Mouse (Mus musculus) forebrain, embryonic 15.5 days (tissue): ENCODE measurements around the gene Dnajc17. TPM values are rescaled to one million over a fixed set of nuclear protein-coding genes. Genes with fewer than 3 reads are reported as not detected.

Experiments
- ATAC-seq: fragments of 200-750 bp; cut with Nextera tagmentation; replicated peaks from 2 replicates; pipeline ENCODE4 v1.8.0; 2017; ENCODE audit warnings: mild to moderate bottlenecking, moderate TSS enrichment, moderate library complexity
- H3K27ac ChIP-seq: fragments of 300-500 bp; sonication (generic); replicated peaks from 2 replicates; pipeline ENCODE4 v1.5.1; 2015; ENCODE audit warnings: mild to moderate bottlenecking, inconsistent platforms
- H3K27me3 ChIP-seq: fragments of 300-500 bp; sonication (generic); 2 replicates; pipeline ENCODE4 v1.6.1; 2015; ENCODE audit warnings: inconsistent platforms
- H3K36me3 ChIP-seq: fragments of 300-500 bp; sonication (generic); 2 replicates; pipeline ENCODE4 v1.6.1; 2015; ENCODE audit warnings: mild to moderate bottlenecking, inconsistent platforms
- H3K4me1 ChIP-seq: fragments of 300-500 bp; sonication (generic); 2 replicates; pipeline ENCODE4 v1.6.1; 2015; ENCODE audit warnings: inconsistent platforms
- H3K4me2 ChIP-seq: fragments of 300-500 bp; sonication (generic); replicated peaks from 2 replicates; pipeline ENCODE4 v1.6.1; 2015; ENCODE audit warnings: mild to moderate bottlenecking, inconsistent platforms
- H3K4me3 ChIP-seq: fragments of 300-500 bp; sonication (generic); 2 replicates; pipeline ENCODE4 v1.5.1; 2015; ENCODE audit warnings: mild to moderate bottlenecking, inconsistent platforms
- H3K9ac ChIP-seq: fragments of 300-500 bp; sonication (generic); replicated peaks from 2 replicates; pipeline ENCODE4 v1.6.1; 2015; ENCODE audit warnings: mild to moderate bottlenecking, inconsistent platforms
- H3K9me3 ChIP-seq: fragments of 300-500 bp; sonication (generic); 2 replicates; pipeline ENCODE4 v1.6.1; 2016; ENCODE audit warnings: inconsistent platforms
- WGBS: fragments of 180-500 bp; shearing (Covaris S2); methylation state at CpG from one replicate; pipeline ENCODE4 v1.1.7; 2015; ENCODE audit warnings: mixed read lengths; 5-methylcytosine and 5-hydroxymethylcytosine counted together
- polyA plus RNA-seq: library from polyadenylated mRNA; unstranded; fragments of >200 nt; fragmentation: Nextera tagmentation; extraction: Ambion mirVana; gene quantifications from 2 replicates; pipeline ENCODE4 v1.2.1, GENCODE M21; 2015

The Dnajc17 gene
- polyA plus RNA-seq, 1 experiment from 2014 or later: 26.7 TPM

GRCm38 (mm10) chr2:119194140-119194539, 14.5 kb downstream of the Dnajc17 start:
- Histone ChIP-seq H3K4me3 (no peak overlapping the region), H3K36me3 (no peaks in the 10 kb centered on the region), H3K9ac (no peak overlapping the region), H3K4me1 (peaks cover 18% of the 10 kb centered on the region), H3K4me2 (no peak overlapping the region), H3K27me3 (no peaks in the 10 kb centered on the region), H3K9me3 (no peaks in the 10 kb centered on the region), H3K27ac (no peak overlapping the region)
- 0 out of 2 replicates have a peak, but pooled peaks have one; percentile 51 for ATAC-seq
- 83% methylated on average over 5 of the region's 5 CpGs for WGBS

DNA sequence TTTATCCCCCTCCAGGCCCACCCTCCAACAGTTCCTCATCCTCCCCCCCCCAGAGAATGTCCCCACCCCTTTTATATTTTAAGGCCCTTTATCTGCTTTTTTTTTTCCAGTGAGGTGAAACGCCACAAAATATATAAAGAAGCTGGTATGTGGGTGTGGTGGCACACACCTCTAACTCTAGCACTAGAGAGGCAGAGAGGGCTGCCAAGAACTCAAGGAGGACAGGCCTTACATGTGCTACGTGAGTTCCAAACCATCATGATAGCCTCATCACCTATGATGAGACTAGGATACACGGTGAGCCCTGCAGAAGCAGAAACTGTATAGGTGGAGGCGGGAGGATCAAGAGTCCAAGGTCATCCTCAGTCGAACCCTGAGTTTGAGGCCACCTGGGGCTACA, 17.6 kb downstream of the Dnajc17 start:
- Histone ChIP-seq H3K4me3 (no peak overlapping the region), H3K4me2 (no peak overlapping the region), H3K4me1 (peaks cover 13% of the 10 kb centered on the region), H3K9ac (no peak overlapping the region), H3K36me3 (no peaks in the 10 kb centered on the region), H3K27ac (no peak overlapping the region), H3K9me3 (no peaks in the 10 kb centered on the region), H3K27me3 (no peaks in the 10 kb centered on the region)
- 90% methylated on average over 5 of the region's 5 CpGs for WGBS
- ATAC-seq: no peak

DNA sequence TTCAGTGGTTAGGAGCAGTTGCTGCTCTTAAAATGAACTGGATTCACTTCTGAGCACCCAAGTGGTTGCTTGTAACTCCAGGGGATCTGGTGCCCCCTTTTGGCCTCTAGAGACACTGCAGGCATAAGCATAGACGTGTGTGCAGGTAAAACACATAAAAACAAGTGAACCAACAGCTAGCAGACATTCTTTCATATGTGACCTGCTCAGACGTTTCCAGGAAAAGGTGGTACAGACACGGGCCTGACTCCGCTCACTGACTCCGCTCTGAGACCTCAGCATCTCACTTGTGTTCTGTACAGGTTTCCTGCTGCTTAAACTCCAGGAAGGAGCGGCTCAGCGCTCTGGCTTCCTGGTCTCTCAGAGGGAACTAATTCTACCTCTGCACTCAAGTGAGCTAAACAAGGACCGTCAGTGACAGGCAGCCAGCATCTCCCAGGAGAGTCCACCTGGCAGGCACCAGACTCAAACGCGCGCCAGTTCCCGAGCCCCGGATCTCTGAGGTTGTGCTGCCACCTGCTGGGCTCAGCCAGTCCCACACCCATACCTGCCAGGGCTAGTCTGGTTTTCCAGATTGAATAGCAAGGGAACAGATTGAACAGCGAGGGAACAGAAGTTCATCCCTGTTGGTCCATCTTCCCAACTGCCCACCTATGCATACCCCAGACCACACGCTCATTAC, 19.4 kb downstream of the Dnajc17 start:
- Histone ChIP-seq H3K9me3 (no peaks in the 10 kb centered on the region), H3K9ac (0 out of 2 replicates have a peak overlapping the region, but pooled peaks have one; percentile 17), H3K27ac (no peak overlapping the region), H3K36me3 (peaks cover 12% of the 10 kb centered on the region), H3K27me3 (no peaks in the 10 kb centered on the region), H3K4me1 (peaks cover 11% of the 10 kb centered on the region), H3K4me3 (peak overlapping the region; percentile 27), H3K4me2 (peak overlapping the region; percentile 49)
- ATAC-seq: peak; percentile 86
- 6% methylated on average over 15 of the region's 15 CpGs for WGBS

DNA sequence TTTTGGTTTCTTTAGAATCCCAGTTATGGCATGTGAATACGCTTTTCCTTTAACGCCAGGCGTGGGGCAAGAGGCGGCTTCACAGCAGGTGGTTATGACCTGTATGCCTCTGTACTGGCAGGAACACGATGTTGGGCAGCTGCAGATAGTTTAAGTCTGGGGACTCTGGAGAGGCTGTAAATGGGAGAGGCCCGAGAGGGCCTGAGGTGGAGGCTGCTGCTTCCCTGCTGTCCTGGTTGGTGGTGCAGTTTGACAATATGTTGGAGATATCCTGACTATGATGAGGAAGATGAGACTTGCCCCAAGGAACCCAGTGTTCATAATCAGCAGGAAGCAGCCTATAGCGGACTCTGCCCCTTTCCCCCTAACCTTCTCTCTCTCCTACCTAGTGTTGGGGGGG, 25.7 kb downstream of the Dnajc17 start:
- Histone ChIP-seq H3K27ac (no peak overlapping the region), H3K4me2 (no peak overlapping the region), H3K9me3 (no peaks in the 10 kb centered on the region), H3K27me3 (no peaks in the 10 kb centered on the region), H3K36me3 (peaks cover 46% of the 10 kb centered on the region), H3K9ac (no peak overlapping the region), H3K4me1 (no peaks in the 10 kb centered on the region), H3K4me3 (no peak overlapping the region)
- no peak for ATAC-seq
- 81% methylated on average over 7 of the region's 7 CpGs for WGBS

- H3K4me1 ChIP-seq: peaks cover 14% of the 10 kb centered on the region
- WGBS: 94% methylated on average over 5 of the region's 5 CpGs
- no peak overlapping the region for H3K27ac ChIP-seq
- H3K4me3 ChIP-seq: no peak overlapping the region
- H3K36me3 ChIP-seq: peaks cover 29% of the 10 kb centered on the region
- H3K4me2 ChIP-seq: no peak overlapping the region
- no peaks in the 10 kb centered on the region for H3K9me3 ChIP-seq
- H3K9ac ChIP-seq: no peak overlapping the region
- H3K27me3 ChIP-seq: no peaks in the 10 kb centered on the region
- ATAC-seq: no peak
These were observed 31.1 kb downstream of the Dnajc17 start for GRCm38 (mm10) chr2:119177384-119177939.

- no peak overlapping the region for H3K27ac ChIP-seq
- H3K27me3 ChIP-seq: no peaks in the 10 kb centered on the region
- H3K9me3 ChIP-seq: no peaks in the 10 kb centered on the region
- WGBS: 56% methylated on average over 3 of the region's 3 CpGs
- peaks cover 25% of the 10 kb centered on the region for H3K36me3 ChIP-seq
- H3K4me3 ChIP-seq: no peak overlapping the region
- ATAC-seq: no peak
- H3K4me1 ChIP-seq: peaks cover 15% of the 10 kb centered on the region
- H3K9ac ChIP-seq: no peak overlapping the region
- no peak overlapping the region for H3K4me2 ChIP-seq
These were observed 31.8 kb downstream of the Dnajc17 start for GRCm38 (mm10) chr2:119176761-119177160.

- Histone ChIP-seq H3K4me2 (no peak overlapping the region), H3K9ac (no peak overlapping the region), H3K36me3 (peaks cover 20% of the 10 kb centered on the region), H3K27me3 (no peaks in the 10 kb centered on the region), H3K9me3 (no peaks in the 10 kb centered on the region), H3K4me1 (peaks cover 15% of the 10 kb centered on the region), H3K4me3 (no peak overlapping the region), H3K27ac (no peak overlapping the region)
- ATAC-seq: no peak
- WGBS: 81% methylated on average over 6 of the region's 6 CpGs
These were observed 33.0 kb downstream of the Dnajc17 start for GRCm38 (mm10) chr2:119175614-119176013.

GRCm38 (mm10) chr2:119174866-119175265, 33.7 kb downstream of the Dnajc17 start:
- WGBS: 63% methylated on average over 14 of the region's 14 CpGs
- ATAC-seq: no peak
- H3K4me1 ChIP-seq: peaks cover 15% of the 10 kb centered on the region
- H3K36me3 ChIP-seq: peaks cover 15% of the 10 kb centered on the region; the same call in 1 of the 2 replicates
- H3K4me2 ChIP-seq: no peak overlapping the region
- no peaks in the 10 kb centered on the region for H3K9me3 ChIP-seq
- no peak overlapping the region for H3K9ac ChIP-seq
- no peaks in the 10 kb centered on the region for H3K27me3 ChIP-seq
- no peak overlapping the region for H3K27ac ChIP-seq
- no peak overlapping the region for H3K4me3 ChIP-seq

DNA sequence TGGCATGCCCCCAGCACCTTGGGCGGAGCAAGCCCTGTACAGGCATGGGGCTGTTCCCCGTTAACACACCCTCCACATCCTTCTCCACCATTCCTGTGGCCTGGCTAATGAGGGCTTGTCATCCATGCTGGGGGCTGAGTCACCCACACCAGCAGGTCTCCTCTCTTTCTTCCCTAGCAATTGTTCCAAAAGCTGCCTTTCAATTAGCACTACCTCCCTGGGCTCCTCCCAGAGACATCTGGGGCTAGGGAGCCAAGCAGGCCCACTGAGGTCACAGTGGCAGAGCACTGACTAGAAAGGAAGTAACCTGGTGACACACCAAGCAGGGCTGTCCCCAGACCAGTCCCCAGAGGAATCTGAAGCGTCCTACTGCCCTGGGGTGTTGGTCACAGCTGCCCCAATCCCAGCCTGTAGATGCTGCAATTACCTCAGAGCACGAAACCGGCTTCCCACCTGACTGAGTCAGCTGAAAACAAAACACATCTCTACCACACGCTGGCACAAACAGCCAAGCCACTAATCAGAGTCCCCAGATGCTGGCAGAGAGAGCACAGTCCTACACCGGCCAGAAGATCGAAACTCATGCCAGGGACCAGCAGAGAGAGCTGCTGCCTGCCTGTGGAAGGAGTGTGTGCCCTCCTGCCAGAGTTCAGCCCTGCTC, 34.5 kb downstream of the Dnajc17 start, which contains the start of gene Gm14137:
Gene Gm14137 (plus strand): TSS at position 519 of the 661 bp plus-strand sequence.
- no peak within 1 kb of the TSS for H3K4me3 ChIP-seq
- peak; percentile 12; the same call in 1 of the 2 replicates for ATAC-seq
- peaks cover 15% of the 10 kb centered on the region for H3K4me1 ChIP-seq
- no peaks in the 10 kb centered on the region for H3K9me3 ChIP-seq
- H3K36me3 ChIP-seq: peaks cover 9% of the 10 kb centered on the region; the same call in 1 of the 2 replicates
- no peak within 1 kb of the TSS for H3K4me2 ChIP-seq
- no peak within 1 kb of the TSS for H3K27ac ChIP-seq
- 28% methylated on average over 8 of the region's 8 CpGs for WGBS
- no peak within 1 kb of the TSS for H3K9ac ChIP-seq
- H3K27me3 ChIP-seq: no peaks in the 10 kb centered on the region

- H3K36me3 ChIP-seq: peaks cover 4% of the 10 kb centered on the region; the same call in 1 of the 2 replicates
- 22% methylated on average over 13 of the region's 13 CpGs for WGBS
- H3K27ac ChIP-seq: no peak overlapping the region
- no peak overlapping the region for H3K4me2 ChIP-seq
- peak; percentile 32; the same call in 1 of the 2 replicates for ATAC-seq
- no peaks in the 10 kb centered on the region for H3K9me3 ChIP-seq
- H3K9ac ChIP-seq: 0 out of 2 replicates have a peak overlapping the region, but pooled peaks have one; percentile 11
- peaks cover 2% of the 10 kb centered on the region; the same call in 1 of the 2 replicates for H3K27me3 ChIP-seq
- peaks cover 16% of the 10 kb centered on the region for H3K4me1 ChIP-seq
- H3K4me3 ChIP-seq: no peak overlapping the region
These were observed 35.6 kb downstream of the Dnajc17 start for GRCm38 (mm10) chr2:119172862-119173576.

- WGBS: 77% methylated on average over 7 of the region's 7 CpGs
- no peak overlapping the region for H3K4me3 ChIP-seq
- peaks cover 22% of the 10 kb centered on the region for H3K4me1 ChIP-seq
- H3K9ac ChIP-seq: no peak overlapping the region
- no peaks in the 10 kb centered on the region for H3K9me3 ChIP-seq
- no peak overlapping the region for H3K27ac ChIP-seq
- ATAC-seq: no peak
- H3K36me3 ChIP-seq: peaks cover 4% of the 10 kb centered on the region; the same call in 1 of the 2 replicates
- H3K4me2 ChIP-seq: no peak overlapping the region
- H3K27me3 ChIP-seq: peaks cover 8% of the 10 kb centered on the region; the same call in 1 of the 2 replicates
These were observed 36.1 kb downstream of the Dnajc17 start for GRCm38 (mm10) chr2:119172446-119172845.
